Mouse (Mus musculus): ENCODE measurements around the gene Vwa3b. TPM values are rescaled to one million over a fixed set of nuclear protein-coding genes. Genes with fewer than 3 reads are reported as not detected.

Gene Vwa3b
- polyA plus RNA-seq, 1 experiment from 2014 or later: 1.1 TPM

GRCm38 (mm10) chr1:37122306-37122705, 95.9 kb downstream of the Vwa3b start:
- no peak overlapping the region; the same call in 1 of the 2 replicates for H3K27ac ChIP-seq (replicated peaks)
- WGBS: 50% methylated on average over 4 of the region's 4 CpGs
- no peak overlapping the region for H3K9ac ChIP-seq (ENCODE audit: low read length)
- no peaks in the 10 kb centered on the region for H3K9me3 ChIP-seq (ENCODE audit: control insufficient read depth, low read length)
- TF ChIP-seq EP300 (optimal IDR thresholded peaks at IDR 0.05) (no peak), CTCF (IDR thresholded peaks at IDR 0.05; ENCODE audit: low read depth) (no peak)
- H3K27me3 ChIP-seq (ENCODE audit: control insufficient read depth, insufficient read depth, low read length): no peaks in the 10 kb centered on the region
- no peak for ATAC-seq (ENCODE audit: low FRiP score, low TSS enrichment)
- H3K4me3 ChIP-seq (ENCODE audit: low read depth, low read length): no peak overlapping the region
- no peaks in the 10 kb centered on the region for H3K36me3 ChIP-seq (ENCODE audit: control insufficient read depth, insufficient read depth, low read length)
- no peaks in the 10 kb centered on the region for H3K4me1 ChIP-seq (replicated peaks; ENCODE audit: control insufficient read depth, insufficient read depth)
- DNase-seq (ENCODE audit: low spot score): peak; percentile 20
- no peak overlapping the region for H3K4me2 ChIP-seq (replicated peaks; ENCODE audit: low read depth)

GRCm38 (mm10) chr1:37122798-37123197, 96.4 kb downstream of the Vwa3b start:
- Histone ChIP-seq H3K4me1 (replicated peaks; ENCODE audit: control insufficient read depth, insufficient read depth) (no peaks in the 10 kb centered on the region), H3K27me3 (ENCODE audit: control insufficient read depth, insufficient read depth, low read length) (no peaks in the 10 kb centered on the region), H3K27ac (replicated peaks) (no peak overlapping the region), H3K9ac (ENCODE audit: low read length) (no peak overlapping the region), H3K36me3 (ENCODE audit: control insufficient read depth, insufficient read depth, low read length) (no peaks in the 10 kb centered on the region), H3K4me3 (ENCODE audit: low read depth, low read length) (no peak overlapping the region), H3K4me2 (replicated peaks; ENCODE audit: low read depth) (no peak overlapping the region), H3K9me3 (ENCODE audit: control insufficient read depth, low read length) (no peaks in the 10 kb centered on the region)
- TF ChIP-seq EP300 (optimal IDR thresholded peaks at IDR 0.05) (no peak), CTCF (IDR thresholded peaks at IDR 0.05; ENCODE audit: low read depth) (no peak)
- DNase-seq (ENCODE audit: low spot score) (no peak), ATAC-seq (ENCODE audit: low FRiP score, low TSS enrichment) (no peak)
- WGBS: 32% methylated on average over 3 of the region's 3 CpGs

GRCm38 (mm10) chr1:37124696-37125349, 98.4 kb downstream of the Vwa3b start:
- no peak overlapping the region for H3K9ac ChIP-seq (ENCODE audit: low read length)
- no peak overlapping the region for H3K4me3 ChIP-seq (ENCODE audit: low read depth, low read length)
- H3K4me2 ChIP-seq (replicated peaks; ENCODE audit: low read depth): 0 out of 2 replicates have a peak overlapping the region, but pooled peaks have one; percentile 11
- no peaks in the 10 kb centered on the region for H3K9me3 ChIP-seq (ENCODE audit: control insufficient read depth, low read length)
- peak; percentile 73 for TF ChIP-seq EP300 (optimal IDR thresholded peaks at IDR 0.05)
- no peak for TF ChIP-seq CTCF (IDR thresholded peaks at IDR 0.05; ENCODE audit: low read depth)
- no peak overlapping the region for H3K27ac ChIP-seq (replicated peaks)
- H3K27me3 ChIP-seq (ENCODE audit: control insufficient read depth, insufficient read depth, low read length): no peaks in the 10 kb centered on the region
- ATAC-seq (ENCODE audit: low FRiP score, low TSS enrichment) (peak; percentile 79; the same call in 1 of the 2 replicates), DNase-seq (ENCODE audit: low spot score) (no peak)
- H3K4me1 ChIP-seq (replicated peaks; ENCODE audit: control insufficient read depth, insufficient read depth): no peaks in the 10 kb centered on the region
- H3K36me3 ChIP-seq (ENCODE audit: control insufficient read depth, insufficient read depth, low read length): no peaks in the 10 kb centered on the region
- WGBS: 23% methylated on average over 12 of the region's 12 CpGs

- Histone ChIP-seq H3K9me3 (ENCODE audit: control insufficient read depth, low read length) (no peaks in the 10 kb centered on the region), H3K9ac (ENCODE audit: low read length) (no peak overlapping the region), H3K27me3 (ENCODE audit: control insufficient read depth, insufficient read depth, low read length) (no peaks in the 10 kb centered on the region), H3K36me3 (ENCODE audit: control insufficient read depth, insufficient read depth, low read length) (no peaks in the 10 kb centered on the region), H3K4me2 (replicated peaks; ENCODE audit: low read depth) (no peak overlapping the region), H3K27ac (replicated peaks) (no peak overlapping the region), H3K4me3 (ENCODE audit: low read depth, low read length) (no peak overlapping the region), H3K4me1 (replicated peaks; ENCODE audit: control insufficient read depth, insufficient read depth) (no peaks in the 10 kb centered on the region)
- 82% methylated on average over 7 of the region's 8 CpGs for WGBS
- DNase-seq (ENCODE audit: low spot score) (no peak), ATAC-seq (ENCODE audit: low FRiP score, low TSS enrichment) (no peak)
- TF ChIP-seq EP300 (optimal IDR thresholded peaks at IDR 0.05) (no peak), CTCF (IDR thresholded peaks at IDR 0.05; ENCODE audit: low read depth) (no peak)
Observed at GRCm38 (mm10) chr1:37130012-37130570, 103.7 kb downstream of the Vwa3b start.

GRCm38 (mm10) chr1:37131146-37131545, 104.8 kb downstream of the Vwa3b start:
- ATAC-seq (ENCODE audit: low FRiP score, low TSS enrichment) (no peak), DNase-seq (ENCODE audit: low spot score) (no peak)
- Histone ChIP-seq H3K4me3 (ENCODE audit: low read depth, low read length) (no peak overlapping the region), H3K9ac (ENCODE audit: low read length) (no peak overlapping the region), H3K27ac (replicated peaks) (no peak overlapping the region), H3K4me1 (replicated peaks; ENCODE audit: control insufficient read depth, insufficient read depth) (no peaks in the 10 kb centered on the region), H3K36me3 (ENCODE audit: control insufficient read depth, insufficient read depth, low read length) (no peaks in the 10 kb centered on the region), H3K27me3 (ENCODE audit: control insufficient read depth, insufficient read depth, low read length) (no peaks in the 10 kb centered on the region), H3K4me2 (replicated peaks; ENCODE audit: low read depth) (no peak overlapping the region), H3K9me3 (ENCODE audit: control insufficient read depth, low read length) (no peaks in the 10 kb centered on the region)
- no peak for TF ChIP-seq EP300 (optimal IDR thresholded peaks at IDR 0.05)
- no peak for TF ChIP-seq CTCF (IDR thresholded peaks at IDR 0.05; ENCODE audit: low read depth)

- H3K4me1 ChIP-seq (replicated peaks; ENCODE audit: control insufficient read depth, insufficient read depth): no peaks in the 10 kb centered on the region
- WGBS: 64% methylated on average over 7 of the region's 7 CpGs
- TF ChIP-seq EP300 (optimal IDR thresholded peaks at IDR 0.05) (no peak), CTCF (IDR thresholded peaks at IDR 0.05; ENCODE audit: low read depth) (peak; percentile 34; the same call in 1 of the 2 replicates)
Observed at GRCm38 (mm10) chr1:37132433-37132832, 106.0 kb downstream of the Vwa3b start.

More at GRCm38 (mm10) chr1:37132433-37132832, 106.0 kb downstream of the Vwa3b start:
- Histone ChIP-seq H3K4me2 (replicated peaks; ENCODE audit: low read depth) (no peak overlapping the region), H3K27ac (replicated peaks) (no peak overlapping the region), H3K9ac (ENCODE audit: low read length) (no peak overlapping the region), H3K36me3 (ENCODE audit: control insufficient read depth, insufficient read depth, low read length) (no peaks in the 10 kb centered on the region), H3K9me3 (ENCODE audit: control insufficient read depth, low read length) (no peaks in the 10 kb centered on the region), H3K4me3 (ENCODE audit: low read depth, low read length) (no peak overlapping the region), H3K27me3 (ENCODE audit: control insufficient read depth, insufficient read depth, low read length) (no peaks in the 10 kb centered on the region)
- DNase-seq (ENCODE audit: low spot score) (no peak), ATAC-seq (ENCODE audit: low FRiP score, low TSS enrichment) (no peak)
